In the genomic region with DNA sequence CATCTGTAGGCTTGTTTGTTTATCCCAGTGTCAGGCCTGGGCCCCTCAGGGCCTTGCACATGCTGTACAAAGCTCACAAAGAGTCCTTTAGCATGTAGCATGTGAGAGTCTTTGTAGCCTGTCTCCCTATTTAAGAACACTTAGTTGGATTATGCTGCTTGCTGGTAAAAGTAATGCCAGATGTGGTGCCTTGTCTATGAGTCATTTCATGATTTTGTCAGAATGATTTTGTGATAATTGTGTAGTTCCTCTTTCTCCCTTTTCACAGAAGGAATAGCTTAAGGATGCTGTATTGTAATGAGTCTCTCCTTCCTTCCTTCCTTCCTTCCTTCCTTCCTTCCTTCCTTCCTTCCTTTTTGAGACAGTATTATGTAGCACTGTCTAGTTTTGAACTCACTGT, we compare ENCODE assay signal across 36 mouse cellular contexts. TPM values are rescaled to one million over a fixed set of nuclear protein-coding genes. Genes with fewer than 3 reads are reported as not detected.
DNase-seq lines count a peak whose midpoint lies in the region; ATAC-seq and TF ChIP-seq lines count a peak whose summit lies in the region.
"Had no signal": no experiment of that assay in that cellular context is flagged by ENCODE, and none has a peak within 500 bp of the region (broad histone marks: within the 10 kb centered on the region; RNA-seq: fewer than 3 reads in every experiment).

No protein-coding gene starts in this region.

- DNase-seq in CH12.LX (ENCODE audit: extremely low read depth), result peak; percentile 21
- peak; percentile 70 for DNase-seq in NIH3T3 (ENCODE audit: low read depth)
- DNase-seq in frontal cortex, adult 2 months (ENCODE audit: extremely low spot score in 1 of 2, low spot score in 1 of 2), result no peak
- DNase-seq in kidney, postnatal 25 days, result no peak
- DNase-seq in left cerebral cortex, postnatal 10 days (ENCODE audit: extremely low spot score in 1 of 2, low spot score in 2 of 2), result no peak
- DNase-seq: adrenal gland, adult 8-10 months; adrenal gland, postnatal 25 days; B cell, adult 2 months; cerebellum, adult 11-12 months; cerebellum, adult 8-10 months; cerebellum, postnatal 10 days; cerebellum, postnatal 36 days; embryo, embryonic 11 days; gastrocnemius, postnatal 25 days; kidney, adult 18-20 months; kidney, adult 9 months had no signal

- in situ Hi-C loops in CH12.LX (cut with MboI; ENCODE audit: low pct_ligation_motif_present, low pct_unique_long_range_greater_than_20kb, low sequenced_read_pairs), result loop anchor here (10.0 kb wide), 1 partner anchor 133 kb away; no protein-coding TSS in a partner anchor

- intact Hi-C loops in left cerebral cortex, postnatal 10 days (cut with DNase I), result no loop called here

- no peak overlapping the region for H3K27ac ChIP-seq in hindbrain, embryonic 13.5 days
- H3K27ac ChIP-seq in hindbrain, embryonic 16.5 days (ENCODE audit: low read depth, low read length), result no peak overlapping the region
- H3K27ac ChIP-seq in CH12.LX (ENCODE audit: insufficient read depth, low read depth) (no peak overlapping the region), macrophage (peak overlapping the region; percentile 51)
- H3K27ac ChIP-seq: embryonic facial prominence, embryonic 10.5 days; embryonic facial prominence, embryonic 13.5 days; forebrain, embryonic 13.5 days; hindbrain, embryonic 12.5 days; hindbrain, postnatal 0 days had no signal

- no peaks in the 10 kb centered on the region for H3K9me3 ChIP-seq in hindbrain, embryonic 13.5 days
- no peaks in the 10 kb centered on the region for H3K9me3 ChIP-seq in hindbrain, embryonic 16.5 days (ENCODE audit: control insufficient read depth, low read length)
- no peaks in the 10 kb centered on the region for H3K9me3 ChIP-seq in CH12.LX (replicated peaks; ENCODE audit: low read length)
- H3K9me3 ChIP-seq: embryonic facial prominence, embryonic 10.5 days; embryonic facial prominence, embryonic 13.5 days; forebrain, embryonic 13.5 days; hindbrain, embryonic 12.5 days had no signal

- peaks cover 42% of the 10 kb centered on the region for H3K36me3 ChIP-seq in hindbrain, embryonic 13.5 days
- H3K36me3 ChIP-seq in hindbrain, embryonic 16.5 days (ENCODE audit: control insufficient read depth, insufficient read depth, low read length), result peaks cover 25% of the 10 kb centered on the region
- H3K36me3 ChIP-seq in CH12.LX (replicated peaks in 1 of 2; ENCODE audit: control insufficient read depth in 1 of 2, insufficient read depth in 1 of 2, low read length in 1 of 2), result peaks cover 46 to 53% of the 10 kb centered on the region in 2 experiments
- H3K36me3 ChIP-seq in macrophage (ENCODE audit: inconsistent target), result peaks cover 38% of the 10 kb centered on the region

- TF ChIP-seq EP300 in CH12.LX (IDR thresholded peaks at IDR 0.05; ENCODE audit: low read length), result no peak

- no peak overlapping the region for H3K4me2 ChIP-seq in hindbrain, embryonic 13.5 days
- H3K4me2 ChIP-seq in hindbrain, embryonic 16.5 days (ENCODE audit: low read length), result no peak overlapping the region
- no peak overlapping the region for H3K4me2 ChIP-seq in CH12.LX (ENCODE audit: insufficient read depth, low read depth, poor library complexity, severe bottlenecking)
- H3K4me2 ChIP-seq: embryonic facial prominence, embryonic 13.5 days; forebrain, embryonic 13.5 days; heart, embryonic 11.5 days; hindbrain, embryonic 12.5 days had no signal

- H3K79me2 ChIP-seq in CH12.LX (replicated peaks; ENCODE audit: control insufficient read depth, extremely low read depth, insufficient read depth, poor library complexity, severe bottlenecking), result peaks cover 33% of the 10 kb centered on the region
- peaks cover 32% of the 10 kb centered on the region for H3K79me2 ChIP-seq in macrophage (ENCODE audit: inconsistent target)

- peaks cover 19% of the 10 kb centered on the region for H3K4me1 ChIP-seq in hindbrain, embryonic 13.5 days (replicated peaks)
- peaks cover 13% of the 10 kb centered on the region for H3K4me1 ChIP-seq in hindbrain, embryonic 16.5 days (ENCODE audit: control insufficient read depth, insufficient read depth, low read depth, low read length)
- H3K4me1 ChIP-seq in CH12.LX (ENCODE audit: control insufficient read depth in 1 of 2, insufficient read depth in 2 of 2), result peaks cover 17 to 33% of the 10 kb centered on the region in 2 experiments

- no peak for TF ChIP-seq RAD21 in CH12.LX (IDR thresholded peaks at IDR 0.05; ENCODE audit: low read depth, low read length)

- 0 out of 2 replicates have a peak overlapping the region, but pooled peaks have one; percentile 5 for H3K9ac ChIP-seq in hindbrain, embryonic 13.5 days
- H3K9ac ChIP-seq in hindbrain, embryonic 16.5 days (ENCODE audit: low read depth, low read length), result no peak overlapping the region
- no peak overlapping the region for H3K9ac ChIP-seq in CH12.LX (ENCODE audit: insufficient read depth, low read depth)
- H3K9ac ChIP-seq: embryonic facial prominence, embryonic 13.5 days; forebrain, embryonic 13.5 days; hindbrain, embryonic 12.5 days had no signal

- dilution Hi-C loops in CH12.LX (cut with MboI; ENCODE audit: extremely low pct_ligation_motif_present, extremely low pct_unique_long_range_greater_than_20kb, low sequenced_read_pairs), result no loop called here

- peaks cover 8% of the 10 kb centered on the region for H3K27me3 ChIP-seq in hindbrain, embryonic 13.5 days
- H3K27me3 ChIP-seq in hindbrain, embryonic 16.5 days (replicated peaks; ENCODE audit: control insufficient read depth, insufficient read depth, low read length), result peaks cover 6% of the 10 kb centered on the region
- H3K27me3 ChIP-seq in CH12.LX (replicated peaks), result peaks cover 7% of the 10 kb centered on the region

- TF ChIP-seq CTCF in CH12.LX (conservative IDR thresholded peaks at IDR 0.05 in 1 of 2, IDR thresholded peaks at IDR 0.05 in 1 of 2; ENCODE audit: low read depth in 2 of 2, low read length in 2 of 2), result no peak

- no peak for ATAC-seq in hindbrain, embryonic 13.5 days (ENCODE audit: low FRiP score)
- no peak for ATAC-seq in hindbrain, embryonic 16.5 days
- ATAC-seq: forebrain, embryonic 13.5 days; forebrain, embryonic 16.5 days; hindbrain, postnatal 0 days; inflammation-experienced regulatory T-cells, adult 6 months; intestine, embryonic 16.5 days had no signal

- no peak for TF ChIP-seq POLR2A in CH12.LX (IDR thresholded peaks at IDR 0.05; ENCODE audit: low read depth, low read length)

- H3K4me3 ChIP-seq in hindbrain, embryonic 13.5 days, result no peak overlapping the region
- H3K4me3 ChIP-seq in hindbrain, embryonic 16.5 days (ENCODE audit: low read length), result no peak overlapping the region
- H3K4me3 ChIP-seq in CH12.LX (replicated peaks in 1 of 3; ENCODE audit: low read depth in 2 of 3, low read length in 2 of 3, poor library complexity in 1 of 3) (no peak overlapping the region), macrophage (ENCODE audit: inconsistent target) (no peak overlapping the region)
- H3K4me3 ChIP-seq: embryonic facial prominence, embryonic 10.5 days; embryonic facial prominence, embryonic 13.5 days; erythroblast, embryonic 14.5 days; forebrain, embryonic 13.5 days; hindbrain, embryonic 12.5 days had no signal

RNA-seq across cellular contexts. Expression of gene Sympk, which starts 3.9 kb away (rescaled TPM):
- 29.7 and 30.1 TPM in 2 replicates for polyA plus RNA-seq in hindbrain, embryonic 13.5 days (2015; fragmentation: Nextera tagmentation; extraction: Ambion mirVana)
- 24.1 and 27.5 TPM in 2 replicates for polyA plus RNA-seq in hindbrain, embryonic 16.5 days (2015; fragmentation: Nextera tagmentation; extraction: Ambion mirVana)
- 129 and 141 TPM in 2 replicates for total RNA-seq in CH12.LX (2012; rRNA removed)
- total RNA-seq in CH12.LX (2014; rRNA removed), result 42.0 and 43.7 TPM in 2 replicates
- polyA plus RNA-seq in CH12.LX (2012; ENCODE audit: insufficient read length, low read depth), result 97.4 and 111 TPM in 2 replicates
- total RNA-seq in macrophage (2018; cell fraction: chromatin; rRNA removed), result 100 to 1,000 TPM in 13 of 26 experiments, 10 to 100 TPM in 13; 25.0 to 135 (median 98.2) TPM
- 100 to 1,000 TPM in 1 of 26 experiments, 10 to 100 TPM in 25; 52.1 to 103 (median 70.7) TPM for total RNA-seq in macrophage (2018; cell fraction: cytosol; rRNA removed)
- 100 to 1,000 TPM in 5 of 26 experiments, 10 to 100 TPM in 21; 30.9 to 142 (median 79.5) TPM for total RNA-seq in macrophage (2018; cell fraction: nucleus; rRNA removed)
- 34.2 to 90.4 TPM (median 59.0 TPM) in 3 replicates for polyA plus RNA-seq in macrophage (2018)
- 118 and 120 TPM in 2 replicates for polyA plus RNA-seq in frontal cortex, adult 2 months (2012; rRNA removed)
- total RNA-seq in left cerebral cortex, postnatal 10 days (2021), result 10 to 100 TPM; 85.6 to 87.6 TPM

RNA-seq across cellular contexts. Expression of gene Foxa3, which starts 4.7 kb away (rescaled TPM):
- not detected in 2 replicates for polyA plus RNA-seq in hindbrain, embryonic 13.5 days (2015; fragmentation: Nextera tagmentation; extraction: Ambion mirVana)
- polyA plus RNA-seq in hindbrain, embryonic 16.5 days (2015; fragmentation: Nextera tagmentation; extraction: Ambion mirVana), result not detected in 2 replicates
- 0.08 TPM in 1 of 2 replicates, not detected in the other for total RNA-seq in CH12.LX (2012; rRNA removed)
- total RNA-seq in CH12.LX (2014; rRNA removed), result not detected in 2 replicates
- not detected in 2 replicates for polyA plus RNA-seq in CH12.LX (2012; ENCODE audit: insufficient read length, low read depth)
- not detected for total RNA-seq in macrophage (2018; cell fraction: chromatin; rRNA removed)
- under 1 TPM in 1 of 26 experiments, not detected in 25; 0.05 TPM for total RNA-seq in macrophage (2018; cell fraction: cytosol; rRNA removed)
- total RNA-seq in macrophage (2018; cell fraction: nucleus; rRNA removed), result not detected
- polyA plus RNA-seq in macrophage (2018), result not detected in 3 replicates
- not detected in 2 replicates for polyA plus RNA-seq in frontal cortex, adult 2 months (2012; rRNA removed)
- total RNA-seq in left cerebral cortex, postnatal 10 days (2021), result not detected
- total RNA-seq: adrenal gland, postnatal 25 days; gastrocnemius, adult 8-10 months; gastrocnemius, postnatal 25 days; heart, adult 8-10 months; heart, postnatal 25 days; hindbrain, postnatal 0 days had no signal
- polyA plus RNA-seq: cortical plate, adult 2 months; embryonic facial prominence, embryonic 10.5 days; forebrain, embryonic 13.5 days; forebrain, embryonic 16.5 days; heart, embryonic 14.5 days; heart, postnatal 0 days; hindbrain, postnatal 0 days; inflammation-experienced regulatory T-cells, adult 6 months had no signal

RNA-seq across cellular contexts. Expression of gene Irf2bp1, which starts 24.2 kb away (rescaled TPM):
- polyA plus RNA-seq in hindbrain, embryonic 13.5 days (2015; fragmentation: Nextera tagmentation; extraction: Ambion mirVana), result 23.4 and 24.6 TPM in 2 replicates
- polyA plus RNA-seq in hindbrain, embryonic 16.5 days (2015; fragmentation: Nextera tagmentation; extraction: Ambion mirVana), result 26.8 and 27.3 TPM in 2 replicates
- total RNA-seq in CH12.LX (2012; rRNA removed) (11.8 and 12.8 TPM in 2 replicates), CH12.LX (2014; rRNA removed) (3.7 and 4.9 TPM in 2 replicates)
- polyA plus RNA-seq in CH12.LX (2012; ENCODE audit: insufficient read length, low read depth) (6.6 and 7.1 TPM in 2 replicates), macrophage (2018) (7.1 to 12.7 TPM (median 12.6 TPM) in 3 replicates)
- total RNA-seq in macrophage (2018; cell fraction: chromatin; rRNA removed), result 10 to 100 TPM in 5 of 26 experiments, 1 to 10 TPM in 15, under 1 TPM in 6; 0.41 to 14.2 (median 3.4) TPM
- total RNA-seq in macrophage (2018; cell fraction: cytosol; rRNA removed), result 10 to 100 TPM in 17 of 26 experiments, 1 to 10 TPM in 9; 4.9 to 20.8 (median 13.7) TPM
- total RNA-seq in macrophage (2018; cell fraction: nucleus; rRNA removed), result 10 to 100 TPM in 13 of 26 experiments, 1 to 10 TPM in 13; 4.0 to 22.8 (median 10.1) TPM
- polyA plus RNA-seq in frontal cortex, adult 2 months (2012; rRNA removed), result 29.0 and 30.5 TPM in 2 replicates
- total RNA-seq in left cerebral cortex, postnatal 10 days (2021), result 10 to 100 TPM; 44.8 to 46.1 TPM

RNA-seq across cellular contexts. Expression of gene Rsph6a, which starts 26.4 kb away (rescaled TPM):
- not detected in 2 replicates for polyA plus RNA-seq in hindbrain, embryonic 13.5 days (2015; fragmentation: Nextera tagmentation; extraction: Ambion mirVana)
- polyA plus RNA-seq in hindbrain, embryonic 16.5 days (2015; fragmentation: Nextera tagmentation; extraction: Ambion mirVana), result 0.17 and 0.40 TPM in 2 replicates
- 0.17 and 0.25 TPM in 2 replicates for total RNA-seq in CH12.LX (2012; rRNA removed)
- not detected in 2 replicates for total RNA-seq in CH12.LX (2014; rRNA removed)
- polyA plus RNA-seq in CH12.LX (2012; ENCODE audit: insufficient read length, low read depth), result not detected in 2 replicates
- 1 to 10 TPM in 4 of 26 experiments, under 1 TPM in 6, not detected in 16; 0.48 to 1.5 (median 0.91) TPM for total RNA-seq in macrophage (2018; cell fraction: chromatin; rRNA removed)
- not detected for total RNA-seq in macrophage (2018; cell fraction: cytosol; rRNA removed)
- total RNA-seq in macrophage (2018; cell fraction: nucleus; rRNA removed), result 1 to 10 TPM in 1 of 26 experiments, under 1 TPM in 3, not detected in 22; 0.51 to 1.7 (median 0.75) TPM
- not detected in 3 replicates for polyA plus RNA-seq in macrophage (2018)
- 0.14 and 0.17 TPM in 2 replicates for polyA plus RNA-seq in frontal cortex, adult 2 months (2012; rRNA removed)
- under 1 TPM; 0.22 to 0.41 TPM for total RNA-seq in left cerebral cortex, postnatal 10 days (2021)
- total RNA-seq: adrenal gland, postnatal 25 days; gastrocnemius, adult 8-10 months; gastrocnemius, postnatal 25 days; heart, adult 8-10 months; heart, postnatal 25 days; hematopoietic stem cell, adult 5-6 weeks; hindbrain, postnatal 0 days had no signal
- polyA plus RNA-seq: embryonic facial prominence, embryonic 10.5 days; embryonic facial prominence, embryonic 13.5 days; erythroblast, embryonic 14.5 days; forebrain, embryonic 13.5 days; heart, embryonic 11.5 days; heart, embryonic 14.5 days; heart, postnatal 0 days; hindbrain, embryonic 12.5 days; inflammation-experienced regulatory T-cells, adult 6 months; intestine, embryonic 16.5 days had no signal

RNA-seq across cellular contexts. Expression of gene Mypop, which starts 37.0 kb away (rescaled TPM):
- polyA plus RNA-seq in hindbrain, embryonic 13.5 days (2015; fragmentation: Nextera tagmentation; extraction: Ambion mirVana), result 4.8 and 5.2 TPM in 2 replicates
- polyA plus RNA-seq in hindbrain, embryonic 16.5 days (2015; fragmentation: Nextera tagmentation; extraction: Ambion mirVana), result 5.8 and 6.3 TPM in 2 replicates
- total RNA-seq in CH12.LX (2012; rRNA removed) (2.5 and 2.8 TPM in 2 replicates), CH12.LX (2014; rRNA removed) (1.2 and 1.3 TPM in 2 replicates)
- polyA plus RNA-seq in CH12.LX (2012; ENCODE audit: insufficient read length, low read depth) (4.1 and 4.7 TPM in 2 replicates), macrophage (2018) (0.25 to 0.49 TPM (median 0.46 TPM) in 3 replicates)
- total RNA-seq in macrophage (2018; cell fraction: chromatin; rRNA removed), result 1 to 10 TPM in 3 of 26 experiments, under 1 TPM in 9, not detected in 14; 0.25 to 2.4 (median 0.69) TPM
- under 1 TPM; 0.11 to 0.58 (median 0.24) TPM for total RNA-seq in macrophage (2018; cell fraction: cytosol; rRNA removed)
- total RNA-seq in macrophage (2018; cell fraction: nucleus; rRNA removed), result under 1 TPM in 17 of 26 experiments, not detected in 9; 0.25 to 0.96 (median 0.46) TPM
- polyA plus RNA-seq in frontal cortex, adult 2 months (2012; rRNA removed), result 39.9 and 46.2 TPM in 2 replicates
- 10 to 100 TPM; 30.8 to 31.7 TPM for total RNA-seq in left cerebral cortex, postnatal 10 days (2021)

Comparison
In these comparisons a context has a peak if more than half of its experiments do, and no peak if none do; other contexts are left out.
1. DNase-seq: peak in CH12.LX (single experiment) and NIH3T3 (single experiment); none in frontal cortex, adult 2 months (0 of 2), kidney, postnatal 25 days (0 of 2) and left cerebral cortex, postnatal 10 days (0 of 2).